Mouse (Mus musculus): ENCODE results near the gene Fmn2.

- no peak for TF ChIP-seq CTCF (IDR thresholded peaks at IDR 0.05; ENCODE audit: borderline replicate concordance, insufficient read depth, low read depth, low read length)
- no peak for TF ChIP-seq POLR2A (IDR thresholded peaks at IDR 0.05; ENCODE audit: borderline replicate concordance, insufficient read depth, low read length)
Measured at GRCm38 (mm10) chr1:174670846-174671245, 169.2 kb downstream of the Fmn2 start.
